Mouse (Mus musculus): ENCODE data around the gene E330021D16Rik. TPM values are rescaled to one million over a fixed set of nuclear protein-coding genes. Genes with fewer than 3 reads are reported as not detected.

The E330021D16Rik gene
- total RNA-seq (2014; fragmentation: Nextera tagmentation) (not detected in 2 replicates), total RNA-seq (2017) (0.16 TPM in 1 of 2 replicates, not detected in the other), polyA plus RNA-seq (2012) (not detected in 2 replicates)

- Histone ChIP-seq H3K36me3 (replicated peaks) (no peaks in the 10 kb centered on the region), H3K4me3 (ENCODE audit: low read depth, low read length) (no peak within 1 kb of the TSS), H3K9me3 (replicated peaks) (peaks cover 5% of the 10 kb centered on the region; the same call in 1 of the 2 replicates), H3K27me3 (ENCODE audit: insufficient read depth, low read length) (no peaks in the 10 kb centered on the region), H3K4me1 (ENCODE audit: insufficient read depth, low read depth, low read length) (peaks cover 8% of the 10 kb centered on the region; the same call in 1 of the 2 replicates)
- ATAC-seq (ENCODE audit: extremely low read depth, insufficient number of reproducible peaks, low FRiP score, poor library complexity, severe bottlenecking) (no peak), DNase-seq (ENCODE audit: low spot score) (no peak)
- TF ChIP-seq POLR2AphosphoS5 (IDR thresholded peaks at IDR 0.05; ENCODE audit: insufficient replicate concordance, low read depth, low read length) (no peak), TAL1 (conservative IDR thresholded peaks at IDR 0.05; ENCODE audit: low read depth, low read length) (no peak), GATA1 (IDR thresholded peaks at IDR 0.05; ENCODE audit: borderline replicate concordance, low read length) (no peak), GATA2 (IDR thresholded peaks at IDR 0.05; ENCODE audit: borderline replicate concordance, low read depth, low read length) (no peak), CTCF (IDR thresholded peaks at IDR 0.05; ENCODE audit: low read depth, low read length) (no peak)
Measured at GRCm38 (mm10) chr6:136415133-136415775, at the start of gene E330021D16Rik. TSS of gene E330021D16Rik (minus strand) at chr6:136415569.

DNA sequence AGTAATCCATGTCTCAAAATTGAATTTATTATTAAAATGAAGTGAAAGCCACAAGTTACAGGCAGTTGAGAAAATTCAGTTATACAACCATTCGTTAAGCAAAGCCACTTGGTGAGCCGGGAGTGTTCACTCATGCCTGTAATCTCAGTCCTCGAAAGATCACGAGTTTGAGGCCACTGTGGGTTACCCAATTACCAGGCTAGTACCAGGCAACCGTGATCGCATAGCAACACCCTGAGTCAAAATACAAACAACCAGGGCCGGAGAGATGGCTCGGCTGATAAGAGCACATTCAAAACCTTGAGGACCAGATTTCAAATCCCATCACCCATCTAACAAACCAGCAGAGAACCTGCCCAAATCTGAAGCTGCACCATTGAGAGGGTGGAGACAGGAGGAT is 49.7 kb upstream of the E330021D16Rik start:
- no peak for ATAC-seq (ENCODE audit: extremely low read depth, insufficient number of reproducible peaks, low FRiP score, poor library complexity, severe bottlenecking)
- DNase-seq (ENCODE audit: low spot score), result no peak
- H3K36me3 ChIP-seq (replicated peaks), result no peaks in the 10 kb centered on the region
- H3K9me3 ChIP-seq (replicated peaks), result 0 out of 2 replicates have a peak, but pooled peaks cover 5% of the 10 kb centered on the region
- H3K4me1 ChIP-seq (ENCODE audit: insufficient read depth, low read depth, low read length), result peaks cover 57% of the 10 kb centered on the region
- TF ChIP-seq CTCF (IDR thresholded peaks at IDR 0.05; ENCODE audit: low read depth, low read length) (no peak), POLR2AphosphoS5 (IDR thresholded peaks at IDR 0.05; ENCODE audit: insufficient replicate concordance, low read depth, low read length) (no peak), GATA1 (IDR thresholded peaks at IDR 0.05; ENCODE audit: borderline replicate concordance, low read length) (no peak)
- peaks cover 9% of the 10 kb centered on the region; the same call in 1 of the 2 replicates for H3K27me3 ChIP-seq (ENCODE audit: insufficient read depth, low read length)
- H3K4me3 ChIP-seq (ENCODE audit: low read depth, low read length), result no peak overlapping the region

- Histone ChIP-seq H3K9me3 (replicated peaks) (0 out of 2 replicates have a peak, but pooled peaks cover 5% of the 10 kb centered on the region), H3K4me3 (ENCODE audit: low read depth, low read length) (no peak overlapping the region), H3K27me3 (ENCODE audit: insufficient read depth, low read length) (peaks cover 9% of the 10 kb centered on the region; the same call in 1 of the 2 replicates), H3K36me3 (replicated peaks) (no peaks in the 10 kb centered on the region), H3K4me1 (ENCODE audit: insufficient read depth, low read depth, low read length) (peaks cover 55% of the 10 kb centered on the region)
- DNase-seq (ENCODE audit: low spot score) (no peak), ATAC-seq (ENCODE audit: extremely low read depth, insufficient number of reproducible peaks, low FRiP score, poor library complexity, severe bottlenecking) (no peak)
- TF ChIP-seq CTCF (IDR thresholded peaks at IDR 0.05; ENCODE audit: low read depth, low read length) (no peak), POLR2AphosphoS5 (IDR thresholded peaks at IDR 0.05; ENCODE audit: insufficient replicate concordance, low read depth, low read length) (no peak), GATA1 (IDR thresholded peaks at IDR 0.05; ENCODE audit: borderline replicate concordance, low read length) (no peak), GATA2 (IDR thresholded peaks at IDR 0.05; ENCODE audit: borderline replicate concordance, low read depth, low read length) (no peak), TAL1 (conservative IDR thresholded peaks at IDR 0.05; ENCODE audit: low read depth, low read length) (no peak)
Measured at GRCm38 (mm10) chr6:136464121-136464621, 48.8 kb upstream of the E330021D16Rik start.

DNA sequence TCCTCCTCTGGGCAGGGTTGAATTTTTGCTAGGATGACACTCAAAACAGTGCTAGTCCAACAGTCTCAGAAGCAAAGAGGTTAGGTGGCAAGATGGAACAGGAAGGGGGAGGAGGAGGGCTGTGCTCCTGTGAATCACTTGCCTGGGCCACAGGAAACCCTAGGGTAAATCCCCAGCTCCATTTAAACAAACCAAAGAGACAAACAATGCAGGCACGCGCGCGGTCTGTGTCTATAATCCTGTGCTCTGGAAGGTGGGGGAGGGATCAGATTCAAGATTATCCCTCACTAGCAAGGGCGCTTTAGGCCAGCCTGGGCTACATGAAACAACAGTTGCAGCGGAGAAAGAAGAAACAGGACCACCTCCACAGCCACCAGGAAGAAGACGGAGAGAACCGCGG is 48.1 kb upstream of the E330021D16Rik start:
- peaks cover 54% of the 10 kb centered on the region for H3K4me1 ChIP-seq (ENCODE audit: insufficient read depth, low read depth, low read length)
- no peaks in the 10 kb centered on the region for H3K9me3 ChIP-seq (replicated peaks)
- H3K4me3 ChIP-seq (ENCODE audit: low read depth, low read length), result no peak overlapping the region
- H3K27me3 ChIP-seq (ENCODE audit: insufficient read depth, low read length), result peaks cover 9% of the 10 kb centered on the region; the same call in 1 of the 2 replicates
- no peak for ATAC-seq (ENCODE audit: extremely low read depth, insufficient number of reproducible peaks, low FRiP score, poor library complexity, severe bottlenecking)
- DNase-seq (ENCODE audit: low spot score), result no peak
- TF ChIP-seq GATA2 (IDR thresholded peaks at IDR 0.05; ENCODE audit: borderline replicate concordance, low read depth, low read length), result no peak
- no peak for TF ChIP-seq TAL1 (conservative IDR thresholded peaks at IDR 0.05; ENCODE audit: low read depth, low read length)
- TF ChIP-seq CTCF (IDR thresholded peaks at IDR 0.05; ENCODE audit: low read depth, low read length), result no peak
- TF ChIP-seq GATA1 (IDR thresholded peaks at IDR 0.05; ENCODE audit: borderline replicate concordance, low read length), result no peak
- no peak for TF ChIP-seq POLR2AphosphoS5 (IDR thresholded peaks at IDR 0.05; ENCODE audit: insufficient replicate concordance, low read depth, low read length)
- no peaks in the 10 kb centered on the region for H3K36me3 ChIP-seq (replicated peaks)

- no peak for ATAC-seq (ENCODE audit: extremely low read depth, insufficient number of reproducible peaks, low FRiP score, poor library complexity, severe bottlenecking)
- Histone ChIP-seq H3K36me3 (replicated peaks) (no peaks in the 10 kb centered on the region), H3K9me3 (replicated peaks) (0 out of 2 replicates have a peak, but pooled peaks cover 3% of the 10 kb centered on the region), H3K4me3 (ENCODE audit: low read depth, low read length) (no peak overlapping the region), H3K4me1 (ENCODE audit: insufficient read depth, low read depth, low read length) (peaks cover 20% of the 10 kb centered on the region), H3K27me3 (ENCODE audit: insufficient read depth, low read length) (peaks cover 12% of the 10 kb centered on the region; the same call in 1 of the 2 replicates)
- no peak for DNase-seq (ENCODE audit: low spot score)
- TF ChIP-seq TAL1 (conservative IDR thresholded peaks at IDR 0.05; ENCODE audit: low read depth, low read length) (no peak), POLR2AphosphoS5 (IDR thresholded peaks at IDR 0.05; ENCODE audit: insufficient replicate concordance, low read depth, low read length) (no peak), CTCF (IDR thresholded peaks at IDR 0.05; ENCODE audit: low read depth, low read length) (no peak), GATA1 (IDR thresholded peaks at IDR 0.05; ENCODE audit: borderline replicate concordance, low read length) (no peak), GATA2 (IDR thresholded peaks at IDR 0.05; ENCODE audit: borderline replicate concordance, low read depth, low read length) (no peak)
Measured at GRCm38 (mm10) chr6:136459156-136459555, 43.8 kb upstream of the E330021D16Rik start.

DNA sequence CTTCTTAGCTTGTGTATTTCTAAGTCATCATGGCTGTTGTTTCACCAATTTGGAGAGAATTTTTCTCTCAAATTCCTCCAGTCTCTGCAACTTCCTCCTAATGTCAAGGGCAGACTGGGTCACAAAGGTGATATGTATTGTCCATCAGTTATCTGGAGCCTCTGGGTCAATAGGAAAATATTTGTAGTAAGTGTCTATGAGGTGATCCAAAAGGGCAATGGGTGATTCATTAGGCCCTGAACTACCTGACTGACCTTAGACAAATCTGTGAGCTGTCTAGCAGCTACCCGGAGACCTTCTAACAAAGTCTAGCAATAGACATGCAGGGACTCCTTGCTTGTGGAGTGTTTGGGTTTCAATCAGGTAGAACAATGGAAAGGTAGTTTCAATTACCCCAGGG is 40.9 kb upstream of the E330021D16Rik start:
- no peaks in the 10 kb centered on the region for H3K36me3 ChIP-seq (replicated peaks)
- peaks cover 20% of the 10 kb centered on the region for H3K4me1 ChIP-seq (ENCODE audit: insufficient read depth, low read depth, low read length)
- no peak overlapping the region for H3K4me3 ChIP-seq (ENCODE audit: low read depth, low read length)
- TF ChIP-seq GATA1 (IDR thresholded peaks at IDR 0.05; ENCODE audit: borderline replicate concordance, low read length) (no peak), TAL1 (conservative IDR thresholded peaks at IDR 0.05; ENCODE audit: low read depth, low read length) (no peak)
- DNase-seq (ENCODE audit: low spot score) (no peak), ATAC-seq (ENCODE audit: extremely low read depth, insufficient number of reproducible peaks, low FRiP score, poor library complexity, severe bottlenecking) (no peak)
- H3K27me3 ChIP-seq (ENCODE audit: insufficient read depth, low read length), result peaks cover 11% of the 10 kb centered on the region; the same call in 1 of the 2 replicates
- H3K9me3 ChIP-seq (replicated peaks), result 0 out of 2 replicates have a peak, but pooled peaks cover 3% of the 10 kb centered on the region

Measured in G1E (cell line).